Mouse (Mus musculus) testis, adult 2 months (tissue): ENCODE measurements at regions not wholly inside any gene's neighbourhood (a gene's known extent, or its start where the extent isn't known, plus 50 kb on each side); places are given as distances from the start of the nearest gene placed in this dataset.

Experiments used
- CTCF ChIP-seq: fragments of 200-500 bp; IDR thresholded peaks from 2 replicates; pipeline ENCODE4 v1.5.1; 2012; ENCODE audit warnings: low read depth, mild to moderate bottlenecking, inconsistent platforms, low read length, moderate library complexity; ENCODE audit not compliant: control insufficient read depth, insufficient read depth, insufficient replicate concordance
- POLR2A ChIP-seq: fragments of 200-500 bp; IDR thresholded peaks from 2 replicates; pipeline ENCODE4 v1.6.1; 2012; ENCODE audit warnings: low read depth, mild to moderate bottlenecking, inconsistent platforms, low read length, moderate library complexity; ENCODE audit not compliant: control insufficient read depth

GRCm38 (mm10) chr5:45027876-45028275 lies 228.4 kb upstream of the Ldb2 start:
- TF ChIP-seq POLR2A (no peak), CTCF (no peak)
